Mouse (Mus musculus) thymus, adult 2 months (tissue): ENCODE results near the gene Alg2. TPM values are rescaled to one million over a fixed set of nuclear protein-coding genes. Genes with fewer than 3 reads are reported as not detected.

Experiments
- DNase-seq: peaks from one replicate; pipeline ENCODE4 v3.0.0; 2021
- H3K27ac ChIP-seq: fragments of 200-500 bp; 2 replicates; pipeline ENCODE4 v1.5.1; 2012; ENCODE audit warnings: low read length, control low read depth; ENCODE audit not compliant: control insufficient read depth, insufficient read depth
- H3K27me3 ChIP-seq: fragments of 200-500 bp; 2 replicates; pipeline ENCODE4 v1.6.1; 2012; ENCODE audit warnings: mild to moderate bottlenecking, low read length, moderate library complexity, mixed read lengths; ENCODE audit not compliant: control insufficient read depth, insufficient read depth
- H3K36me3 ChIP-seq: fragments of 200-500 bp; 2 replicates; pipeline ENCODE4 v1.6.1; 2012; ENCODE audit warnings: mild to moderate bottlenecking, low read length, moderate library complexity; ENCODE audit not compliant: control insufficient read depth, insufficient read depth
- H3K4me1 ChIP-seq: fragments of 200-500 bp; replicated peaks from 2 replicates; pipeline ENCODE4 v1.6.1; 2012; ENCODE audit warnings: low read length; ENCODE audit not compliant: control insufficient read depth, insufficient read depth
- H3K4me3 ChIP-seq: fragments of 200-500 bp; 2 replicates; pipeline ENCODE4 v1.5.1; 2012; ENCODE audit warnings: mild to moderate bottlenecking, low read length, control low read depth, moderate library complexity; ENCODE audit not compliant: control insufficient read depth, insufficient read depth
- CTCF ChIP-seq: fragments of 200-500 bp; IDR thresholded peaks from 2 replicates; pipeline ENCODE4 v1.5.1; 2012; ENCODE audit warnings: mild to moderate bottlenecking, control low read depth, low read length, moderate library complexity, borderline replicate concordance; ENCODE audit not compliant: control insufficient read depth, poor library complexity, insufficient read depth; ENCODE audit errors: extremely low read depth
- POLR2A ChIP-seq: fragments of 200-500 bp; IDR thresholded peaks from 2 replicates; pipeline ENCODE4 v1.6.1; 2012; ENCODE audit warnings: mild to moderate bottlenecking, low read length, control low read depth, moderate library complexity; ENCODE audit not compliant: control insufficient read depth, poor library complexity, insufficient read depth; ENCODE audit errors: extremely low read depth
- WGBS: fragments of 180-500 bp; shearing (Covaris S2); methylation state at CpG from one replicate; pipeline ENCODE4 v1.1.7; 2018; 5-methylcytosine and 5-hydroxymethylcytosine counted together
- polyA plus RNA-seq: library from polyadenylated mRNA; depleted of rRNA; stranded (reverse); fragments of >200 nt; gene quantifications from 2 replicates; pipeline ENCODE4 v1.2.3, GENCODE M21; 2012

The Alg2 gene
- polyA plus RNA-seq, 1 experiment, result 37.2 TPM

DNA sequence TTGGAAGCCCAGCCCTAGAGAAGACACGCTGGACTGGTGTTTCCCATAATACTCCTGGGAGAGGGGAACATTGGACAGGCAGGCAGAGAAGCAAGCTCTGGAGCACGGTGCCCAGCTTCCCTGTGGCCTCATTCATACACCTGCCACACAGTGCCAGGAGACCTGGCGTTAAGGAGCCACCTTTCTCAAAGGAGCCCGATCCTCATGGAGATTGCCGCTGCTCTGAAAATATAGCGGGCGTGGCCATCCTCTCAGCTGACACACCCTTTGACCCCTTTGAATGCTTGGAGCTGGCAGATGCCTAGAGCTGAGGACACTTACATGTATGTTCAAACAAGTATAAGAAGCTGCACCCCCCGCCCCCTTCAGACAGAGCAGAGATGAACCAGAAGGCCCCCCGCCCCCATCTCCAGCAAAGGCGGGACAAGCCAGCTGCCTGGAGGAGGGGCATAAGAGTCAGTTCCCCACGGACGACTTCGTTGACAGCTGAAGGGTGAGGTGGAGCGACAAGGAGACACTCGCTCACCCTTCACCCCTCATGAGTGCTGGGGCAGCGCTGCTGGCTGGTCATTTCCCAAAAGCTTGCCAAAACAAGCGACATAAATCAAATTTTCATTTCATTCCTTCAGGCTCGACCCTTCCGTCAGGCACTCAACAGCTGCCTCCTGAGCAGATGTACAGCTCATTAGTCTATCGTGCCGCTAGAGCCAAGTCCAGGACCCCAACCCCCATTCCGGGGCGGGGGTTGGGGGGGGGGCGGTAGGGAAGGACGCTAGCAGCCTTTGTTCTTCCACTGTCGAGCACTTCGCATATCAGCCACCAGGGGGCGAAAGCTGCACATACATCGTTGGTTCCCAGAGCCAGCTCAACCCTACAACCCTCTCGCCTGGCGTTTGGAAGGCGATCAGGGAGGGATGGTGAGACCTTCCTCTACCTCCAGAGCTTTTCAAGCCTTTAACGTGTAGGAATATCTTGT is 36.5 kb downstream of the Alg2 start:
- H3K27ac ChIP-seq, result no peak overlapping the region
- 8% methylated on average over 33 of the region's 33 CpGs for WGBS
- no peak for TF ChIP-seq POLR2A
- TF ChIP-seq CTCF, result peak; percentile 88

DNA sequence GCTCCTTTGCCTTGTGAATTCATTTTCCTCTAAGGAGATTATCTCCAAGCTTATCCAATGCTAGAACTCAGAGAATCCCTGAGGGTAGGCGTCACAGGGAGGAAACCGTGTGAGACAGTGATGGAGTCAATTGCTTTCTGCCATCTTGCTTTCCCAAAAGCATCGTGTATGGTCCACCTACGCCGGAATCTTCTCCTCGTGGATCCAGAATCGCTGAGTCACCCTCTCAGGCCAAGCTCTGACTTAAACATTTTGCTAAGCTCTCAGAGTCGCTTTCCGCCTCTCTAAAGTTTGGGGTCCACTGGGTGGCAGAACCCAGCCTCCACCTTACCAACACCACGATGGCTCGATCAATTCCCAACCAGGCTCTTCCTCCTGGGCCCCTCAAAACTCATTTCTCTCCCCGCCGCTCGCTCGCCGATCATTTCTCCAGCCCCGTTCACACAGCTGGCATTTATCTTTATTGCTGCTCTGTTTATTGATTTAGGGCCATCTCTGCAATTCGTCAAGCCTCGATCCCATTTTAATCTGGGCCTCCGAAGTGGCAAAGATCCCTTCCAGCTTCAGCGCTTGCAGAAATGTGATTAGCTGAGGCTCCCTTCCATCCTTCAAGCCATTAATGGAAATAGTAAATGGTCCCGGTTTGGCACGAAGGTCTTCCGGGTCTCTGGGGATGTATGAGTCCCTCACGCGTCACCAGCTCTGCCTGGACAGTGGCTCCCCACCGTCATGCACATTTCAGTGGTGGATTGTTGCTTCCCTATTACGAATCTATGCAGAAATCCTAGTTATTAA is 38.4 kb downstream of the Alg2 start:
- H3K27me3 ChIP-seq, result no peaks in the 10 kb centered on the region
- TF ChIP-seq POLR2A (no peak), CTCF (no peak)
- no peak for DNase-seq
- H3K4me1 ChIP-seq, result peaks cover 4% of the 10 kb centered on the region; the same call in 1 of the 2 replicates
- H3K4me3 ChIP-seq, result no peak overlapping the region
- H3K36me3 ChIP-seq, result no peaks in the 10 kb centered on the region
- H3K27ac ChIP-seq, result no peak overlapping the region
- 84% methylated on average over 28 of the region's 28 CpGs for WGBS

More for the DNA sequence above, 36.5 kb downstream of the Alg2 start:
- H3K36me3 ChIP-seq, result no peaks in the 10 kb centered on the region
- peaks cover 4% of the 10 kb centered on the region; the same call in 1 of the 2 replicates for H3K4me1 ChIP-seq
- no peaks in the 10 kb centered on the region for H3K27me3 ChIP-seq
- peak; percentile 80 for DNase-seq
- peak overlapping the region; percentile 48 for H3K4me3 ChIP-seq

DNA sequence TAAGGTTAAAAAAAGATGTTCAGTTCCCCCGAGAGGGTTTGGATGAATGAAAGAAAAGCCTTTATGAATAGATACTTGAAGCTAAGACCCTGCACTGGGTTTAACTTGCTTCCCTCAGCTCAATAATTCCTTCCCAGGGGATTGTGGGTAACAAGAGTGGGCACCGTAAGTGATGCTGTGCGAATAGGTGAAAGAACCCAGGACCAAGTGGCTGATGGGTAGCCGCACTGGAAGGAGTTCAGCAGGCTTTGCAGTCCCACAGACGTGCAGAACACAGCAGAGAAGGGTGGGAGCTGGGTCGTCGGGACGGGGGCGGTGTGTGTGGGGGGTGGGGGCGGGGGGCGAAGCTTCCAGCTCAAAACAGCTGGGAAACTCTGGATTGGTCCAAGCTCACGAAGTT is 39.0 kb downstream of the Alg2 start:
- TF ChIP-seq POLR2A (no peak), CTCF (no peak)
- DNase-seq, result no peak
- Histone ChIP-seq H3K4me3 (no peak overlapping the region), H3K27ac (no peak overlapping the region), H3K27me3 (no peaks in the 10 kb centered on the region), H3K36me3 (no peaks in the 10 kb centered on the region), H3K4me1 (peaks cover 4% of the 10 kb centered on the region; the same call in 1 of the 2 replicates)
- WGBS, result 90% methylated on average over 12 of the region's 12 CpGs

DNA sequence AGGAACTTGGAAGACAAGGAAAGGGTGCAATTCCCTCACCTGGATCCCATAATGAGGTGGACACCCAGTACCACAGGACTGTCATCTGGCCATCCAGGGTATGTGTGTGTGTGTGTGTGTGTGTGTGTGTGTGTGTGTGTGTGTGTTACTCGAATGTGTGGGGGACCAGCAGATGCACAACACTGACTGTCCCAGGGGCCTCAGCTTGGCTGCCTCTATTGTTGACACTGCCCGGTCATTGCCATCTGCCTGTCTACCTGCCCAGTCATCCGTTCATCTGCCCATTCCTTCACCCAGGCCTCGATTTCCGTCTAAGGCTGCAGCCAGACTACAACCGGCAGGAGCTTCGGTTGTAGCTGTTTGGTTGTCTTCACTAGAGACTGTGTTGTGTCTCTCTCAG is 41.4 kb downstream of the Alg2 start:
- Histone ChIP-seq H3K27me3 (no peaks in the 10 kb centered on the region), H3K4me1 (peaks cover 2% of the 10 kb centered on the region; the same call in 1 of the 2 replicates), H3K27ac (no peak overlapping the region), H3K4me3 (no peak overlapping the region), H3K36me3 (no peaks in the 10 kb centered on the region)
- WGBS, result 95% methylated on average over 7 of the region's 7 CpGs
- TF ChIP-seq CTCF (no peak), POLR2A (no peak)
- no peak for DNase-seq

DNA sequence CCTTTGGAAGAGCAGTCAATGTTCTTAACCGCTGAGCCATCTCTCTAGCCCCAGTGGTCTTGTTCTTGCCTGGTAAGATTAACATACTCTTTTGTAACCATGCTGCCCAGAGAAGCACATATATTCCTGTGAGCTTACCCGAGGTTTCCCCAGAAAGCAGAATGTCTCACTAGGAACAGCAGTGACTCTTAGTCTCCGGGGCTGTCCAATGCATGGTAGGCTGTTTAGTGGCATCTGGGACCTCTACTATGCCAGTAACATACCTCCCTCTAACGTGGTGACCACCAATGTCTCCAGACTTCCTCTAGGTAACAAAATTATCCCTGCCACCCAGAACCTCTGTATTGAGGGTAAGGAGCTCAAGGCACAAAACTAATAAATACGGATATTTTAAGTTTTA is 43.1 kb downstream of the Alg2 start:
- Histone ChIP-seq H3K36me3 (no peaks in the 10 kb centered on the region), H3K27ac (no peak overlapping the region), H3K4me1 (peaks cover 4% of the 10 kb centered on the region), H3K4me3 (no peak overlapping the region), H3K27me3 (no peaks in the 10 kb centered on the region)
- WGBS, result 92% methylated on average over 5 of the region's 5 CpGs
- DNase-seq, result no peak
- TF ChIP-seq POLR2A, result no peak
- TF ChIP-seq CTCF, result no peak

DNA sequence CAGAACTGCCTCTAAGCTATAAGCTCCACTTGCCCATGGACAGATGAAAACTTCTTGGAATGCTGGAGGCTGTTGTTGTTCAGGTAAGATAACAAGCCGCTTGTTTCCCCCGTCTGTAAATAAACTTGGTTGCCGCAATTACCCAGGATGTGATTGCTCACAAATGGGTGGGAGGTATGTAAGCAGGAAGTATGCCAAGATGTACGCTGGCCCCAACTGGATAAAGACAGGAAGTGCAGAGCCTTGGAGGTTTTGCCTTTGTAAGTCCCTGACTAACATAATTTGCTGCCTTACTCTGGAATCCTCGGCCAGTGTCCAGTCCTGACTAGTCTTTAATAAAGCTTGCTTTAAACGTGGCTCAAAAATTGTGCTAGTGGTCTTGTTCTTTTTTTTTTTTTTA is 43.6 kb downstream of the Alg2 start:
- Histone ChIP-seq H3K27ac (no peak overlapping the region), H3K36me3 (no peaks in the 10 kb centered on the region), H3K27me3 (no peaks in the 10 kb centered on the region), H3K4me3 (no peak overlapping the region), H3K4me1 (peaks cover 9% of the 10 kb centered on the region)
- 78% methylated on average over 6 of the region's 6 CpGs for WGBS
- TF ChIP-seq POLR2A (no peak), CTCF (no peak)
- no peak for DNase-seq
